Mouse (Mus musculus): Measurements from ENCODE around the gene Rps28. TPM values are rescaled to one million over a fixed set of nuclear protein-coding genes. Genes with fewer than 3 reads are reported as not detected.
"Not testable (repeated sequence)": the region's sequence is repeated elsewhere in the genome, so short reads cannot be mapped to it uniquely, and the experiment has no call there.

The Rps28 gene
- polyA plus RNA-seq, 1 experiment from 2014 or later = 613 TPM

GRCm38 (mm10) chr17:33825462-33825861, 1.1 kb upstream of the Rps28 start:
- H3K36me3 ChIP-seq = peaks cover 48% of the 10 kb centered on the region
- no peaks in the 10 kb centered on the region for H3K9me3 ChIP-seq
- no peaks in the 10 kb centered on the region for H3K27me3 ChIP-seq
- peaks cover 36% of the 10 kb centered on the region for H3K4me1 ChIP-seq
- no peak overlapping the region for H3K27ac ChIP-seq (replicated peaks)
- peak overlapping the region; percentile 76 for H3K9ac ChIP-seq (replicated peaks)
- WGBS = 88% methylated on average over 8 of the region's 8 CpGs
- no peak for ATAC-seq (ENCODE audit: low FRiP score, low read depth)
- H3K4me3 ChIP-seq = peak overlapping the region; percentile 80
- peak overlapping the region; percentile 77 for H3K4me2 ChIP-seq (replicated peaks)

GRCm38 (mm10) chr17:33824997-33825330, 602 bp upstream of the Rps28 start:
- ATAC-seq (ENCODE audit: low FRiP score, low read depth); H3K9me3 ChIP-seq; H3K27me3 ChIP-seq: not testable (repeated sequence)
- H3K4me2 ChIP-seq (replicated peaks) = peak overlapping the region; percentile 77
- peak overlapping the region; percentile 76 for H3K9ac ChIP-seq (replicated peaks)
- peaks cover 48% of the 10 kb centered on the region for H3K36me3 ChIP-seq
- H3K4me1 ChIP-seq = peaks cover 36% of the 10 kb centered on the region
- 6% methylated on average over 6 of the region's 6 CpGs for WGBS
- H3K27ac ChIP-seq (replicated peaks) = 0 out of 2 replicates have a peak overlapping the region, but pooled peaks have one; percentile 75
- H3K4me3 ChIP-seq = peak overlapping the region; percentile 80

DNA sequence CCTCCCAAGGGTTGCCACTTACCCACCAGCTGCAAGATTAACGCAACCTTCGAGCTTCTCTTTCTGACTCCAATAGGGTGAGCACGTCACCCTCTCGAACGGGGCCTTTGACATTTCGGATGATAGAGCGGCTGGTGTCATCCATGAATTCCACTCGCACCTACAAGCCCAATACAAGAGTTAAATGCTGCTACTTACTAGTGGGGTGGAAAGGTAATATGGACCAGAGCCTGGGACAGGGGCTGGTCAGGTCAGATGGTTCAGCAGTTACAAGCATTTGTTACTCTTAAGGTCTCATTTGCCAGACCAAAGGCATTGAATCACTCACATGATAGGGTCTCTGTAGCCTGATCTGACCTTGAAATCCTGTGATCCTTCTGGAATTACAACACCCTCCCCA, 1.2 kb downstream of the Rps28 start:
- Histone ChIP-seq H3K36me3 (peaks cover 46% of the 10 kb centered on the region), H3K4me2 (replicated peaks) (peak overlapping the region; percentile 95), H3K4me1 (peaks cover 40% of the 10 kb centered on the region), H3K4me3 (peak overlapping the region; percentile 80), H3K9ac (replicated peaks) (peak overlapping the region; percentile 76)
- not testable (repeated sequence) for H3K27ac ChIP-seq (replicated peaks); H3K9me3 ChIP-seq; ATAC-seq (ENCODE audit: low FRiP score, low read depth); H3K27me3 ChIP-seq
- WGBS = 89% methylated on average over 8 of the region's 8 CpGs

DNA sequence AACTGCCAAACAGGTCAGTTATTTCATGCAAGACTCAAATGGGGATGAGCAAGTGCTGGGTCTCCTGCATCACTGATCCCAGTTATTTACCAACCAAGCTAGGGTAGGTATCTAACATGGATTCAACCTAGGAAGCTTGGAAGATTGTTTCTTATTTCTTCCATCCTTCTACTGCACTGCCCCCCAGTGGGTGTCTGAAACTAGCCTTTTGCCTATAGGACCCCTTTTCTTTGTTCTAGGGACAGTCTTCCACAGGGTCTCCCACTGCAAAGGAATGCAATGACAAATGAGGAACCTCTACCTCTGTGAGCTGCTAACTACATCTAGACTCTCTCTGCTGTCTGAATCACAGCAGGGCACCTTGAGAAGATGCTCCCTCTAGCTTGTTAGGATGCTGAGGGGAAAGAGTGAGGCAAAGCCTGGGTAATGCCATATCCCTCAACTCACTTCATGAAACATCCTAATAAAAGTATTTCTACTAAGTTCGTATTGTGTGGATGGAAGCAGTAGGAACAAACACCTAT, 1.9 kb downstream of the Rps28 start:
- H3K4me2 ChIP-seq (replicated peaks) = peak overlapping the region; percentile 95; the same call in 1 of the 2 replicates
- H3K9ac ChIP-seq (replicated peaks) = 0 out of 2 replicates have a peak overlapping the region, but pooled peaks have one; percentile 76
- H3K4me1 ChIP-seq = peaks cover 46% of the 10 kb centered on the region
- H3K27ac ChIP-seq (replicated peaks) = no peak overlapping the region
- ATAC-seq (ENCODE audit: low FRiP score, low read depth) = no peak
- no peaks in the 10 kb centered on the region for H3K27me3 ChIP-seq
- H3K4me3 ChIP-seq = no peak overlapping the region; the same call in 1 of the 2 replicates
- WGBS = 92% methylated on average over 1 of the region's 1 CpGs
- H3K36me3 ChIP-seq = peaks cover 44% of the 10 kb centered on the region
- H3K9me3 ChIP-seq = no peaks in the 10 kb centered on the region

DNA sequence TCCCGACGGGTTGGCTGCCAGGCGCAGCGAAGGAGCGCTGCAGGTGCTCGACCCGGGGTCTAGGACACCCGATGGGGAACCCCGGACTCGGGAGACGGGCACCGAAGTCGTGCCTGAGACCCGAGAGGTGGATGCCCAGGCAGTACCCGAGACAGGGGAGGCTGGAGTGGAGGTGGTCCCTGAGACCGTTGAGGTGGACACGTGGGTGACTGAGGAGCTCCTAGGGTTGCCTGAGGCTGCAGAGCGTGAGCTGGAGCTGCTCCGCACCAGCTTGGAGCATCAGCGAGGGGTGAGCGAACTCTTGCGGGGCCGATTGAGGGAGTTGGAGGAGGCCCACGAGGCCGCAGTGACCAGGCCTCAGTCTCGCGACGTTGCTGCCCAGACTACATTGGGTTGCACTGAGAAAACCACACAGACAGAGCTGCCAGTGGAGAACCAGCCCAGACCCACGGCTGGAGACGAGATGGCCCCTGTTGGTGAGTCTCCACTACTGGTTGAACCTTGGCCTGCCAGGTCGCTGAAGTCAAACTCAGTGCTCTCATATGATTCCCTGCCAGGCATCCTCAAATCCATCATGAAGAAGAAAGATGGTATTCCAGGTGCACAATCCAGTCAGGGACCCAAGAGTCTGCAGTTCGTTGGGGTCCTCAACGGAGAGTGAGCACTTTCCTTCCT, 6.3 kb downstream of the Rps28 start:
- Histone ChIP-seq H3K4me1 (peaks cover 34% of the 10 kb centered on the region), H3K4me3 (peak overlapping the region; percentile 60), H3K27me3 (no peaks in the 10 kb centered on the region), H3K36me3 (peaks cover 40% of the 10 kb centered on the region), H3K27ac (replicated peaks) (peak overlapping the region; percentile 87), H3K4me2 (replicated peaks) (peak overlapping the region; percentile 88), H3K9me3 (no peaks in the 10 kb centered on the region), H3K9ac (replicated peaks) (peak overlapping the region; percentile 76)
- WGBS = 14% methylated on average over 33 of the region's 33 CpGs
- ATAC-seq (ENCODE audit: low FRiP score, low read depth) = no peak; the same call in 1 of the 2 replicates

DNA sequence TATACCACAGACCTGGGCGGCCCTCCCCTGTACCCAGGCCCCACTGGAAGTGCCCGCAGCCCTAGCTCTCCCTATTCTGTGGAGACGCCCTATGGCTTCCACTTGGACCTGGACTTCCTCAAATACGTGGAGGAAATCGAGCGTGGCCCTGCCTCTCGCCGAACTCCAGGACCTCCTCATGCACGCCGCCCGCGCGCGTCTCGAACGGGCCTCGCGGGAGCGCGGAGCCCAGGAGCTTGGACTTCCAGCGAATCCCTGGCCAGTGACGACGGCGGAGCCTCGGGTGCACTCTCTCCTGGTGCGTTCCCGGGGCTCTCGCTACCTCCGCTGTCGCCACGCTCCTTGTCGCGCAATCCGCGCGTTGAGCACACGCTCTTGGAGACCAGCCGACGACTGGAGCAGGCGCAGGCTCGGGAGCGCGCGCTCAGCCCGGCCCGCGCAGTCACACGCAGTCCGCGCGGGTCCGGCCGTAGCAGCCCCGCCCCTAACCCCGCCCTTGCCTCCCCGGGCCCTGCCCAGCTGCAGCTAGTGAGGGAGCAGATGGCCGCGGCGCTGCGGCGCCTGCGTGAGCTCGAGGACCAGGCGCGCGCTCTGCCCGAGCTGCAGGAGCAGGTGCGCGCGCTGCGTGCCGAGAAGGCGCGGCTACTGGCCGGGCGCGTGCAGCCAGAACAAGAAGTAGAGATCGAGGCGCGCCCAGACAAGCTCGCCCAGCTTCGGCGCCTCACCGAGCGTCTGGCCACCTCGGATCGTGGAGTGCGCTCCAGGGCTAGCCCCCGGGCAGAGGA, 7.0 kb downstream of the Rps28 start:
- peak overlapping the region; percentile 60 for H3K4me3 ChIP-seq
- H3K4me2 ChIP-seq (replicated peaks) = peak overlapping the region; percentile 88
- no peaks in the 10 kb centered on the region; the same call in 1 of the 2 replicates for H3K27me3 ChIP-seq
- H3K4me1 ChIP-seq = peaks cover 27% of the 10 kb centered on the region
- peak overlapping the region; percentile 87 for H3K27ac ChIP-seq (replicated peaks)
- WGBS = under 1% methylated on average over 89 of the region's 89 CpGs
- H3K9ac ChIP-seq (replicated peaks) = peak overlapping the region; percentile 76
- no peaks in the 10 kb centered on the region for H3K9me3 ChIP-seq
- ATAC-seq (ENCODE audit: low FRiP score, low read depth) = peak; percentile 97
- H3K36me3 ChIP-seq = peaks cover 34% of the 10 kb centered on the region

DNA sequence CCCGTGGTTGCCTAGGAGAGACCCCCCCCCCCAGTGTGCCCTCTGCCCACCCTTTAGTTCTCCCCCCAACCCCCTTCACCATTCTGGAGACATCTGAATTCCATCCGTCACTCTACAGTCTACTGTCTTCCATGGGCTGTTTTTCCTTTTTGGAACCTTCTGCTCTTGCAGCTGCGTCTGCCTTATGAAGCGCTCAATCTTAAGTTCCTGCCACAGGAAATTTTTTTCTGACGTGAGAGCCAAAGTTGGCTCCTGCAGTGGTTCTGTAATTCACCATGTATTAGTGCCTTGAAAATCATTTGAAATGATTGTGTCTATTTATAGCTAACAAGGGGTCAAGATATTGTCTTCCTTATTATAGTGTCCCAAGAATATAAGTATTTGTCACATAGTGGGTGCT, 7.8 kb downstream of the Rps28 start:
- ATAC-seq (ENCODE audit: low FRiP score, low read depth) = no peak

DNA sequence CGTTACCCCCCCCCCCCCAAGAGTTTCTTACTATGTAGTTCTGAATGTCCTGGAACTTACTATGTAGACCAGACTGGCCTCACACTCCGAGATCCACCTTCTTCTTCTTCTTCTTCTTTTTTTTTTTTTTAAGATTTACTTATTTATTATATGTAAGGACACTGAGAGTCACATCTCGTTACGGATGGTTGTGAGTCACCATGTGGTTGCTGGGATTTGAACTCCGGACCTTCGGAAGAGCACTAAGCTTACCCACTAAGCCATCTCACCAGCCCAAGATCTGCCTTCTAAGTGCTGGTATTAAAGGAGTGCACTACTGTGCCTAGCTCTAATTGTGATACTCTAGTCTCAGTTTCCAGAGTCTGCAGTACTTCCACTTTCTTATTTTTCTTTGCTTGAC, 9.0 kb downstream of the Rps28 start:
- Histone ChIP-seq H3K36me3 (peaks cover 15% of the 10 kb centered on the region), H3K27me3 (peaks cover 12% of the 10 kb centered on the region), H3K27ac (replicated peaks) (no peak overlapping the region), H3K4me1 (peaks cover 24% of the 10 kb centered on the region), H3K4me3 (no peak overlapping the region), H3K9ac (replicated peaks) (no peak overlapping the region), H3K4me2 (replicated peaks) (no peak overlapping the region), H3K9me3 (no peaks in the 10 kb centered on the region)
- ATAC-seq (ENCODE audit: low FRiP score, low read depth) = no peak
- 88% methylated on average over 6 of the region's 6 CpGs for WGBS

More for the DNA sequence above, 7.8 kb downstream of the Rps28 start:
- peaks cover 3% of the 10 kb centered on the region; the same call in 1 of the 2 replicates for H3K27me3 ChIP-seq
- no peaks in the 10 kb centered on the region for H3K9me3 ChIP-seq
- WGBS = 82% methylated on average over 5 of the region's 5 CpGs
- H3K4me3 ChIP-seq = peak overlapping the region; percentile 60; the same call in 1 of the 2 replicates
- H3K27ac ChIP-seq (replicated peaks) = no peak overlapping the region
- peak overlapping the region; percentile 88 for H3K4me2 ChIP-seq (replicated peaks)
- H3K9ac ChIP-seq (replicated peaks) = peak overlapping the region; percentile 76; the same call in 1 of the 2 replicates
- peaks cover 20% of the 10 kb centered on the region for H3K4me1 ChIP-seq
- peaks cover 27% of the 10 kb centered on the region for H3K36me3 ChIP-seq

GRCm38 (mm10) chr17:33812990-33813389, 11.4 kb downstream of the Rps28 start:
- no peak overlapping the region for H3K4me3 ChIP-seq
- WGBS = 70% methylated on average over 4 of the region's 4 CpGs
- no peaks in the 10 kb centered on the region for H3K36me3 ChIP-seq
- ATAC-seq (ENCODE audit: low FRiP score, low read depth) = no peak
- no peaks in the 10 kb centered on the region for H3K9me3 ChIP-seq
- peaks cover 18% of the 10 kb centered on the region for H3K4me1 ChIP-seq
- no peak overlapping the region for H3K9ac ChIP-seq (replicated peaks)
- no peak overlapping the region for H3K4me2 ChIP-seq (replicated peaks)
- H3K27me3 ChIP-seq = peaks cover 12% of the 10 kb centered on the region
- H3K27ac ChIP-seq (replicated peaks) = no peak overlapping the region

GRCm38 (mm10) chr17:33812475-33812874, 11.9 kb downstream of the Rps28 start:
- Histone ChIP-seq H3K27ac (replicated peaks) (no peak overlapping the region), H3K27me3 (peaks cover 12% of the 10 kb centered on the region), H3K36me3 (no peaks in the 10 kb centered on the region), H3K9me3 (no peaks in the 10 kb centered on the region), H3K9ac (replicated peaks) (no peak overlapping the region), H3K4me2 (replicated peaks) (no peak overlapping the region), H3K4me3 (no peak overlapping the region), H3K4me1 (peaks cover 13% of the 10 kb centered on the region)
- 76% methylated on average over 3 of the region's 3 CpGs for WGBS
- ATAC-seq (ENCODE audit: low FRiP score, low read depth) = no peak

GRCm38 (mm10) chr17:33811142-33811516, 13.2 kb downstream of the Rps28 start:
- Histone ChIP-seq H3K4me1 (peaks cover 8% of the 10 kb centered on the region), H3K27me3 (peaks cover 12% of the 10 kb centered on the region), H3K9ac (replicated peaks) (0 out of 2 replicates have a peak overlapping the region, but pooled peaks have one; percentile 49), H3K9me3 (no peaks in the 10 kb centered on the region), H3K36me3 (no peaks in the 10 kb centered on the region), H3K4me3 (peak overlapping the region; percentile 45), H3K27ac (replicated peaks) (no peak overlapping the region), H3K4me2 (replicated peaks) (peak overlapping the region; percentile 62)
- 36% methylated on average over 7 of the region's 7 CpGs for WGBS
- ATAC-seq (ENCODE audit: low FRiP score, low read depth) = no peak

All from midbrain, embryonic 12.5 days (tissue).